Mouse (Mus musculus): Measurements from ENCODE around the gene C87436.

C87436 gene

DNA sequence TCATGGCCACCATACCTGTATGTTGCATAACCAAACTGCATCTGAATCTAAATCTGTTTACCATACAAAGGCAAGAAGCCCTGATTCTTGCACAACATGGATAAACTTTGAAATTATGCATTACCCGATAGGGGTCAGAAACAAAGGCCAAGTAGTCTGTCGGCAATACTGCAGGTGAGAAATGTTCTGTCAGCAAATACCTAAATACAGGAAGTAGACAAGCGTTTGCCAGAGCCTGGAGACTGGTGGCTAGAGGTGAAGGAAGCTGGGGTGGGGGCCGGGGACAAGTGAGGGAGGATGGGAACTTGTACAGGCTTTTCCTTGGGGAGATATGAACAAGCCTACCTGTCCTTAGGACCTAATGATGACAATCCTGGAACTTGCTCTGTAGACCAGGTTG, 72.8 kb downstream of the C87436 start:
- no peak for DNase-seq (ENCODE audit: low spot score)

GRCm38 (mm10) chr6:86513296-86513695, 75.1 kb downstream of the C87436 start:
- no peak for DNase-seq (ENCODE audit: low spot score)

DNA sequence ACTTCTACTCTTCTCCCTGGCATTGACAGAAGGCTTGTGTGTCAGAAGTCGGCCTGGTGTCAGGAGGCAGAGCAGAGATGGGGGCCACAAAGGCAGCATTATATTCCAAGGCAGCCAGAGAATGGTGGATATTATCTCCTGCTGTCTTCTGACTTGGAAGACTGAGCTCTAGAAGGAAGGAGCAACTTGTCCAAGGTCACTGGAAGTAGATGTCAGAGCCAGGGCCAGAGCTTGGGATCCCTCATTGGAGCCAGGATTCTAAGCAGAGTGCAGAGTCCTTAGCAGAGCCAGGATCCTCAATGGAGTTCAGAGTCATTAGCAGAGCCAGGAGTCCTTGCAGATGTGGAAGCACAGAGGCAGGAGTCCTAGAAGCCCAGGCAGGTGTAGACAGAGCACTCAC, 77.8 kb downstream of the C87436 start:
- DNase-seq (ENCODE audit: low spot score), result no peak

DNA sequence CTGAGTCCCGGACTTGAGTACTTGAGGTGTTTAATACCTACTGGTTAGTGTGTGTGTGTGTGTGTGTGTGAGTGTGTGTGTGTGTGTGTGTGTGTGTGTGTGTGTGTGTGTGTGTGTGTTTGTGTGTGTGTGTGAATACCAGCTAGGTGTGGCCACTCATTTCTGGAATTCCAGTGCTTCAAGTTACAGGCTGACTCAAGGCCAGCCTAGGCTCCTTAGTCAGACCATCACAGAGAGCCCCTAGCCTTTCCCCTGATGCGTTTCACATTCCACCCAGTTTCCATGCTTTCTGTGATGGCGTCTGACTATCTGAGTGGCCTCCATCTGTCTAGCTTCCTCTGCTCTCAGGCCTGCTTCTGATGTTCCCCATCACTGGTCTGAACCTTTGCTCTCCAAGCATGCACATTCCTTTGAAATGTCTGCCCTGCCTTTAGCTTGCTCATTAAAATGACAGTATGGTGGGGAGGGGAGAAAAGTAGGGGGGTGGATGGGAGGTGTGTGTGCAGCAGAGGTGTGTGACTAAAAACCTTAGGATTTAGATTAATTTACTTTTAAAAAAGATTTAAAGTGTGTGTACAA, 81.7 kb downstream of the C87436 start:
- no peak for DNase-seq (ENCODE audit: low spot score)

GRCm38 (mm10) chr6:86522001-86522911, 84.1 kb downstream of the C87436 start:
- DNase-seq (ENCODE audit: low spot score), result no peak

All from c-Kit-positive CD71-positive TER-119-positive erythroid progenitor cells, embryonic 14.5 days (primary cell).